8 mouse cellular contexts compared by ENCODE assay signal in the genomic region with DNA sequence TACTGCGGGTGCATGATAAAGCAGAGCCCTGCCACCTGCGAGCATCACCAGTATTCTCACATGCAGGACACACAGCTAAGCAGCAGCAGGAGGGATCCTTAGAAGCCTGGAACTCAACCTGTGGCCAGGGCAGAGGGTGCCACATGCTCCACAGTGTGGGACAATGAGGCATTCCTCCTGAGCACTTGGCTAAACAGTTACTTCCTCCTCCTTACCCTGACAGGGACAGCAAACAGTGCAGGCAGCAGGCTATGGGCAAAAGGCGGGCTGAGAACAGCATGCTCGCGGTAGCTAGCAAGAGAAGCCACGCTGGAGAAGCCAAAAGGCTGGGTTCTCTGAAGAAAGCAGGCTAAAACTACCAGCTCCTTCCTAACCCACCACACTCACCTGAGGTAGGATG. TPM values are rescaled to one million over a fixed set of nuclear protein-coding genes. Genes with fewer than 3 reads are reported as not detected.
DNase-seq lines count a peak whose midpoint lies in the region; ATAC-seq and TF ChIP-seq lines count a peak whose summit lies in the region.

No protein-coding gene starts in this region.

- DNase-seq in adrenal gland, adult 2 months: peak; percentile 21
- no peak for DNase-seq in adrenal gland, adult 18-20 months (ENCODE audit: low spot score in 2 of 2)
- no peak for DNase-seq in limb, embryonic 10.5 days (ENCODE audit: low spot score)
- DNase-seq in left cerebral cortex, postnatal 10 days (ENCODE audit: extremely low spot score in 1 of 2, low spot score in 2 of 2): no peak
- no peak for DNase-seq in ovary, postnatal 36 days (ENCODE audit: low spot score)

- H3K4me2 ChIP-seq in intestine, embryonic 15.5 days (replicated peaks): no peak overlapping the region
- H3K4me2 ChIP-seq in intestine, postnatal 0 days (replicated peaks; ENCODE audit: low read depth): no peak overlapping the region

- no peak overlapping the region for H3K9ac ChIP-seq in intestine, embryonic 15.5 days
- no peak overlapping the region for H3K9ac ChIP-seq in intestine, postnatal 0 days (ENCODE audit: low read depth, low read length)

- 15% methylated on average over 6 of the region's 6 CpGs for WGBS in intestine, embryonic 15.5 days
- 9% methylated on average over 6 of the region's 6 CpGs for WGBS in intestine, postnatal 0 days
- WGBS in limb, embryonic 10.5 days: 17% methylated on average over 6 of the region's 6 CpGs

- H3K36me3 ChIP-seq in intestine, embryonic 15.5 days: peaks cover 8% of the 10 kb centered on the region; the same call in 1 of the 2 replicates
- H3K36me3 ChIP-seq in intestine, postnatal 0 days (ENCODE audit: control insufficient read depth, insufficient read depth): peaks cover 11% of the 10 kb centered on the region; the same call in 1 of the 2 replicates
- H3K36me3 ChIP-seq in limb, embryonic 10.5 days: peaks cover 36% of the 10 kb centered on the region

- intact Hi-C loops in left cerebral cortex, postnatal 10 days (cut with DNase I): no loop called here

- H3K27me3 ChIP-seq in intestine, embryonic 15.5 days (replicated peaks): no peaks in the 10 kb centered on the region
- H3K27me3 ChIP-seq in intestine, postnatal 0 days (replicated peaks; ENCODE audit: control insufficient read depth, insufficient read depth, low read length): no peaks in the 10 kb centered on the region
- H3K27me3 ChIP-seq in limb, embryonic 10.5 days (ENCODE audit: low read depth, poor library complexity, severe bottlenecking): no peaks in the 10 kb centered on the region

- H3K9me3 ChIP-seq in intestine, embryonic 15.5 days: no peaks in the 10 kb centered on the region
- no peaks in the 10 kb centered on the region for H3K9me3 ChIP-seq in intestine, postnatal 0 days (ENCODE audit: control insufficient read depth)
- no peaks in the 10 kb centered on the region for H3K9me3 ChIP-seq in limb, embryonic 10.5 days (replicated peaks)

- ATAC-seq in intestine, embryonic 15.5 days: no peak
- ATAC-seq in intestine, postnatal 0 days: no peak
- ATAC-seq in CD4-positive, CD25-positive, alpha-beta regulatory T cell, adult 4 months: peak; percentile 4

- TF ChIP-seq CTCF in intestine, postnatal 0 days (IDR thresholded peaks at IDR 0.05; ENCODE audit: low read depth): no peak

- H3K27ac ChIP-seq in intestine, embryonic 15.5 days: peak overlapping the region; percentile 34; the same call in 1 of the 2 replicates
- no peak overlapping the region for H3K27ac ChIP-seq in intestine, postnatal 0 days (ENCODE audit: low read depth, low read length)
- peak overlapping the region; percentile 79 for H3K27ac ChIP-seq in limb, embryonic 10.5 days

- H3K4me3 ChIP-seq in intestine, embryonic 15.5 days (replicated peaks): no peak overlapping the region
- no peak overlapping the region for H3K4me3 ChIP-seq in intestine, postnatal 0 days (ENCODE audit: low read depth, low read length)
- 0 out of 2 replicates have a peak overlapping the region, but pooled peaks have one; percentile 2 for H3K4me3 ChIP-seq in limb, embryonic 10.5 days

- H3K4me1 ChIP-seq in intestine, embryonic 15.5 days (replicated peaks): peaks cover 71% of the 10 kb centered on the region
- peaks cover 27% of the 10 kb centered on the region for H3K4me1 ChIP-seq in intestine, postnatal 0 days (replicated peaks; ENCODE audit: control insufficient read depth, insufficient read depth, low read length)
- peaks cover 37% of the 10 kb centered on the region for H3K4me1 ChIP-seq in limb, embryonic 10.5 days

RNA-seq across cellular contexts. Expression of a gene that starts 14.2 kb away (rescaled TPM):
- total RNA-seq in adrenal gland, adult 2 months (2021): 100 to 1,000 TPM; 280 to 306 TPM
- polyA plus RNA-seq in adrenal gland, adult 2 months (2012; rRNA removed): 45.4 and 51.9 TPM in 2 replicates
- 100 to 1,000 TPM; 270 to 287 TPM for total RNA-seq in adrenal gland, adult 18-20 months (2021)
- 51.6 and 52.9 TPM in 2 replicates for polyA plus RNA-seq in intestine, embryonic 15.5 days (2015; fragmentation: Nextera tagmentation; extraction: Ambion mirVana)
- 25.7 and 27.7 TPM in 2 replicates for polyA plus RNA-seq in intestine, postnatal 0 days (2015; fragmentation: Nextera tagmentation; extraction: Ambion mirVana)
- 100 to 1,000 TPM; 206 to 220 TPM for polyA plus RNA-seq in CD4-positive, CD25-positive, alpha-beta regulatory T cell, adult 4 months (2017; shearing (Covaris generic))
- polyA plus RNA-seq in limb, embryonic 10.5 days (2016; fragmentation: Nextera tagmentation; extraction: Ambion mirVana): 30.6 and 39.2 TPM in 2 replicates
- 10 to 100 TPM; 58.2 to 58.8 TPM for total RNA-seq in left cerebral cortex, postnatal 10 days (2021)
